Mouse (Mus musculus): ENCODE results near the gene Tesk1.

DNA sequence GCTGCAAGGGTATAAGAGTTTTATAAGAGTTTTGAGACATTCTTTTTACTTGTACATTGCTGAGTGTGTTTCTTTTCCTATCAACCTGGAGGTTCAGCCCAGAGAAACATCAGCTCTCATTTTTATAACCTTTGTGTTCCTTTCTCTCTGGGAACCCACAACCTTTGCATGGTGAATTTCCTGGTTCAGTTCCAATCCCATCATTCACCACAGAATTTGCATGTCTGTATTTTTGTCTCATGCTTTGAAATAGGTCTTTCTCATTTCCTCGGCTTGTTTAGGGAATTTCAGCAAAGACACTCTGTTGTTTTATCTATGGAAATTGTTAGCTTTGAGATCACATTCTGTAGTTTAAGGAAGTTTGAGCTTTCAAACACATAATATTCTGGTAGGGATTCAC, 31.9 kb downstream of the Tesk1 start:
- no peak for TF ChIP-seq CHD2 (IDR thresholded peaks at IDR 0.05; ENCODE audit: low read depth, low read length)
- TF ChIP-seq ZNF384 (IDR thresholded peaks at IDR 0.05; ENCODE audit: low read depth, low read length): no peak
- TF ChIP-seq HCFC1 (IDR thresholded peaks at IDR 0.05; ENCODE audit: borderline replicate concordance, insufficient read depth, low read length): no peak
- no peak for TF ChIP-seq ZC3H11A (IDR thresholded peaks at IDR 0.05; ENCODE audit: borderline replicate concordance, low read depth, low read length)
- no peak for TF ChIP-seq MAFK (IDR thresholded peaks at IDR 0.05; ENCODE audit: insufficient read depth, low read depth, low read length)

Data from ES-E14 (cell line).